ENCODE assay signal across 20 mouse cellular contexts in the genomic region with DNA sequence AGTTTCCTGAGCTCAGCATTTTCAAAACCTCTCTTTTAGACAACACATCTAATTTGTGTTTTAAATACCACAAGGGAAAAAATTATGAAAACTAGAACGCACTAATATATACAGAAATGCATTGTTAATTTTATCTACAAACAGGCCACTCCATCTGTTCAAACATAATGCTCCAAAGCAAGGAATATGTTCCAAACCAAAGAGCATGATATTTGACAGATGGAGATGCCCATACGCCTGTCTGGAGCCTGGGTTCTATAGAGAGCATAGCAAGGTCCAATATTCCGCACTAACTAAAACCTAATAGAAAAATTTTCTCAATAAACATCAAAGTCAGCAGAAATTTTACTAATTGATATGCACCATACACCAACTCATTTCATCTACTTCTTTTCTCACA.
DNase-seq lines count a peak whose midpoint lies in the region; ATAC-seq and TF ChIP-seq lines count a peak whose summit lies in the region.
"Had no signal": no experiment of that assay in that cellular context is flagged by ENCODE, and none has a peak within 500 bp of the region (broad histone marks: within the 10 kb centered on the region; RNA-seq: fewer than 3 reads in every experiment).

No protein-coding gene starts in this region.

- no peak for TF ChIP-seq POLR2A in brain, embryonic 14.5 days (IDR thresholded peaks at IDR 0.05; ENCODE audit: borderline replicate concordance, extremely low read depth, insufficient read depth, insufficient read length, poor library complexity, severe bottlenecking)

- H3K9me3 ChIP-seq in hindbrain, embryonic 16.5 days (ENCODE audit: control insufficient read depth, low read length): no peaks in the 10 kb centered on the region
- no peaks in the 10 kb centered on the region for H3K9me3 ChIP-seq in hindbrain, embryonic 13.5 days
- H3K9me3 ChIP-seq: forebrain, embryonic 10.5 days; forebrain, embryonic 13.5 days; heart, embryonic 13.5 days; hindbrain, embryonic 15.5 days; intestine, embryonic 15.5 days had no signal

- whole genome bisulfite sequencing in hindbrain, embryonic 16.5 days: 73% methylated on average over 3 of the region's 3 CpGs
- WGBS in hindbrain, embryonic 13.5 days: 77% methylated on average over 3 of the region's 3 CpGs

- H3K36me3 ChIP-seq in hindbrain, embryonic 16.5 days (ENCODE audit: control insufficient read depth, insufficient read depth, low read length): no peaks in the 10 kb centered on the region
- H3K36me3 ChIP-seq in hindbrain, embryonic 13.5 days: no peaks in the 10 kb centered on the region
- H3K36me3 ChIP-seq: forebrain, embryonic 10.5 days; heart, embryonic 13.5 days; hindbrain, embryonic 15.5 days; intestine, embryonic 15.5 days had no signal

- no peaks in the 10 kb centered on the region for H3K4me1 ChIP-seq in hindbrain, embryonic 16.5 days (ENCODE audit: control insufficient read depth, insufficient read depth, low read depth, low read length)
- H3K4me1 ChIP-seq in hindbrain, embryonic 13.5 days (replicated peaks): no peaks in the 10 kb centered on the region
- H3K4me1 ChIP-seq: forebrain, embryonic 10.5 days; forebrain, embryonic 13.5 days; heart, embryonic 13.5 days; hindbrain, embryonic 15.5 days; intestine, embryonic 15.5 days had no signal

- H3K27me3 ChIP-seq in hindbrain, embryonic 16.5 days (replicated peaks; ENCODE audit: control insufficient read depth, insufficient read depth, low read length): no peaks in the 10 kb centered on the region
- no peaks in the 10 kb centered on the region for H3K27me3 ChIP-seq in hindbrain, embryonic 13.5 days
- H3K27me3 ChIP-seq: forebrain, embryonic 13.5 days; heart, embryonic 13.5 days; hindbrain, embryonic 15.5 days; intestine, embryonic 15.5 days had no signal

- DNase-seq in cerebellum, postnatal 10 days: peak; percentile 20 to 25
- no peak for DNase-seq in cerebellum, adult 9-11 months
- DNase-seq in brain, adult 2 months (ENCODE audit: low read depth, low spot score): peak; percentile 33
- DNase-seq in brain, embryonic 14.5 days (ENCODE audit: low read depth): peak; percentile 24
- DNase-seq: adrenal gland, adult 2 months; adrenal gland, postnatal 25 days; gastrocnemius, postnatal 25 days; heart, adult 18-20 months; heart, postnatal 14 days; heart, postnatal 4 days; kidney, adult 11 months; kidney, adult 8-10 months had no signal

- no peak for TF ChIP-seq CTCF in brain, embryonic 14.5 days (IDR thresholded peaks at IDR 0.05; ENCODE audit: borderline replicate concordance, extremely low read depth, insufficient read depth, insufficient read length)

- H3K4me3 ChIP-seq in hindbrain, embryonic 16.5 days (ENCODE audit: low read length): no peak overlapping the region
- H3K4me3 ChIP-seq in hindbrain, embryonic 13.5 days: no peak overlapping the region
- H3K4me3 ChIP-seq: forebrain, embryonic 10.5 days; forebrain, embryonic 13.5 days; heart, embryonic 13.5 days; hindbrain, embryonic 15.5 days; intestine, embryonic 15.5 days had no signal

- no peak overlapping the region for H3K27ac ChIP-seq in hindbrain, embryonic 16.5 days (ENCODE audit: low read depth, low read length)
- H3K27ac ChIP-seq in hindbrain, embryonic 13.5 days: no peak overlapping the region
- H3K27ac ChIP-seq: forebrain, embryonic 10.5 days; forebrain, embryonic 13.5 days; heart, embryonic 13.5 days; hindbrain, embryonic 15.5 days; intestine, embryonic 15.5 days had no signal

- no peak overlapping the region for H3K9ac ChIP-seq in hindbrain, embryonic 16.5 days (ENCODE audit: low read depth, low read length)
- H3K9ac ChIP-seq in hindbrain, embryonic 13.5 days: no peak overlapping the region
- H3K9ac ChIP-seq: forebrain, embryonic 13.5 days; heart, embryonic 13.5 days; hindbrain, embryonic 15.5 days; intestine, embryonic 15.5 days had no signal

- ATAC-seq in hindbrain, embryonic 16.5 days: 0 out of 2 replicates have a peak, but pooled peaks have one; percentile 42
- ATAC-seq in hindbrain, embryonic 13.5 days (ENCODE audit: low FRiP score): no peak
- ATAC-seq: CD4-positive, CD25-positive, alpha-beta regulatory T cell, adult 4 months; forebrain, embryonic 13.5 days; intestine, embryonic 15.5 days had no signal

- H3K4me2 ChIP-seq in hindbrain, embryonic 16.5 days (ENCODE audit: low read length): no peak overlapping the region
- no peak overlapping the region for H3K4me2 ChIP-seq in hindbrain, embryonic 13.5 days
- H3K4me2 ChIP-seq: forebrain, embryonic 13.5 days; heart, embryonic 13.5 days; hindbrain, embryonic 15.5 days; intestine, embryonic 15.5 days had no signal
